Mouse (Mus musculus): ENCODE measurements at regions not wholly inside any gene's neighbourhood (a gene's known extent, or its start where the extent isn't known, plus 50 kb on each side); places are given as distances from the start of the nearest gene placed in this dataset.

GRCm38 (mm10) chr13:6492916-6493619, 54.9 kb upstream of the Pitrm1 start:
- DNase-seq: no peak
- intact Hi-C loops (cut with DNase I; ENCODE audit: low total_unique reads): no loop called here

Small RNA genes in the stretch of these regions (microRNA-seq; reads per million reads assigned to microRNA genes)
- gene Gm26259: 0 reads per million in 2 experiments
